Mouse (Mus musculus) ES-Bruce4 (cell line): Measurements from ENCODE around the gene Rai1.

Experiments
- CTCF ChIP-seq: IDR thresholded peaks from one replicate; pipeline ENCODE4 v1.8.1; 2011; ENCODE audit warnings: low read depth, low read length
- EP300 ChIP-seq: IDR thresholded peaks from 2 replicates; pipeline ENCODE4 v1.6.1; 2011; ENCODE audit warnings: low read depth, low read length; ENCODE audit not compliant: insufficient read depth
- POLR2A ChIP-seq: IDR thresholded peaks from one replicate; pipeline ENCODE4 v1.8.1; 2011; ENCODE audit warnings: low read length; ENCODE audit not compliant: insufficient read depth

- TF ChIP-seq CTCF (no peak), EP300 (no peak), POLR2A (no peak)
Measured at GRCm38 (mm10) chr11:60107449-60107848, 2.6 kb downstream of the Rai1 start.
